Mouse (Mus musculus) heart, postnatal 4 days (tissue): ENCODE results near the gene Klhl22. TPM values are rescaled to one million over a fixed set of nuclear protein-coding genes. Genes with fewer than 3 reads are reported as not detected.

Experiments
- DNase-seq: peaks from one replicate; pipeline ENCODE4 v3.0.0; 2021
- total RNA-seq, 2 experiments: library from RNA; stranded (reverse); gene quantifications; 2 replicates each; pipeline ENCODE4 v1.2.3; 2021

The Klhl22 gene
- total RNA-seq, 2 experiments from 2014 or later = 24.6 to 25.1 TPM

GRCm38 (mm10) chr16:17833681-17834399, 74.4 kb downstream of the Klhl22 start:
- no peak for DNase-seq

DNA sequence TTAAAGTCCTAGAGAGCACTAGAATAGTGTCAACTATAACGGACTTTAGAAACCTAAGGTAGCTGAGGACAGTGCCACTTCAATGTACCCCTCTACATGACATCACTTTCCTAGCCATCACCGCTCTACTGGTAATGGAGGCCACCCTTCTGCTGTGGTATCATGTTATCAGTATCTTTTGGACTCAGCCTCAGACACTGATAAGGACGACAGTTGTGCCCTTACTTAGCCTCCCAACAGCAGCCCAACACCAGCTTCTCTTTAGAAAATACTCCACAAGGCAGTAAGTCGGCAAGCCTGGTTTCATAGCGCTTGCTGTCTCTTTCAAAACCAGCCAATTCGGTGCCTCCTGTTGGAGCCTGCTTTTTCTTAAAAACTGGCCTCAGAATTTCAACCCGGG, 75.1 kb downstream of the Klhl22 start:
- no peak for DNase-seq

DNA sequence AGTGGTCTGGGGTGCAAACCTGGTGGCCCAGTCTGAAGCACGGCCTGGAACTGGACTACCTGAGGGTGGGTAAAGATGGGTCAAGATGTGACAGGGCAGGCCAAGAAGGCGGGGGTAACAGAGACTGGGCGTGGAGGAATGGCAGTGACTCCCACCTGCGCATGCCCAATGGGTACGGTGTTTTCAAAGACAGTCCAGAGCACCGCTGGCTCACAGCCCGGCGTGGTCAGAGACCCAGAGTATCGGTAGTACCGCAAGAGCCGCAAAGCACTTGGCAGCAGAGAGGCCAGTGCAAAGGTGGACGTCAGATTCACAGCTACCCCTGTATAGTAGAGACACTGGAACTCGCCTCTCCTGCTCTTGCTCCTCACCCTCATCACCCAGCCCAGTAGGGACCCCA, 76.1 kb downstream of the Klhl22 start:
- no peak for DNase-seq

DNA sequence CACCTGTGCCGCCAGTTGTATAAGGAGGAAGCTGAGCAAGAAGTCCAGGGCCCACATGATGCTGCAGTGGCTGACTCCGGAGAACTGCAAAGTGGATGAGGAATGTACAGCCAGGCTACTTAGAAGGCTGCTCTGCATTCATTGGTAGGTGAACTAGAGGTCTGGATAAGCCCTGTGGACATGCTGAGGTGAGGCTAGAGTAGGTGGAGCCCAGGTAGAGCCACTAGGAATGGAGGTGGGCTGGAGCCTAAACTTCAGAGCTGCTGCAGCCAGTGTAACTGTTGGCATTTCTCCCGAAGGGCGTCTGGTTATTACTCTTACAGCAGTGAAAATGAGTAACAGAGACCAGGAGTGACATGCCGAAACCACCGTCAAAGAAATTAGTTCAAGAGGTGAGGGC, 78.6 kb downstream of the Klhl22 start, which contains the start of gene Car15:
Gene Car15 (minus strand): TSS at position 314 of the 400 bp plus-strand sequence.
- DNase-seq = no peak

DNA sequence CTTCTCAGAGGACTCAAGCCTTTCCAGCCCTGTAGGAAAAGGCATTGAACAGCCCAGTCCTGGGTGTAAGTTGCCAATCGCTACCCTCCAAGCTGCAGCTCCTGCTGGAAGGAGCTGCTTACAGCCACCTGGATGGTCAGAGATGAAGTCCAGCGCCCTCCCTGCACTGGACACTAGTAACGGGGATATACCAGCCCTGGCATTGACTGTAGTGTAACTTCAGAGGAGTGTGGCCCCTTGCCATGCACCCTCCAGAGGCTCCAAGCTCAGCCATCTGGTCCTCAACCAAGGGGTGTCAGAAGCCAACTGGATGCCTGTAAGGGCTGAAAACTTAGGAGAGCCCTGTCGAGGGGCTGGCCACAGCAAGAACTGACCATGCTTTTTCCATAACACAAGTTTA, 80.6 kb downstream of the Klhl22 start:
- no peak for DNase-seq

DNA sequence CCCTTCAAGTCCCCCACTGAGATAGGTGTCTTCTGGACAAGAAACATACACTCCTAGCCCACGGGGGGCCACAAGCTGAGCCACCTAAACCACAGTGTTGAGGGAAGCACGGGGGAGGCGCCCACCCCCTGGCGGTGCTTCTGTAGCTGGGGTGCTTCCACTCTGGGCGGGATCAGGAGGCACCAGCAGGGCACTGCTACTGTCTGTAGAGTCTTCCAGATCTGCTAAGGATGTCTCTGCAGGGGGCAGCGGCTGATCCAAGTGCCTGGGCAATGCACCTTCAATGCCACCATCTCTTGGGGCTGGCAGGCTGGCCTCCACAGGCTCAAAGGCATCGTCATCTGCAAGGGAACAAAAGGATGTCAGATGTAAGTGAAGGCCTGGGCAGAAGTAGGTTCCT, 83.0 kb downstream of the Klhl22 start:
- no peak for DNase-seq

Other genes starting within 250 kb of the Klhl22 start
- gene Thap7, start 228.5 kb upstream of the Klhl22 start, total RNA-seq = 10 to 100 TPM; 17.5 to 20.9 TPM
- not detected for gene Lrrc74b, start 198.4 kb upstream of the Klhl22 start, total RNA-seq
- under 1 TPM; 0.27 to 0.36 TPM for gene P2rx6, start 197.7 kb upstream of the Klhl22 start, total RNA-seq
- 1 to 10 TPM; 3.8 to 4.1 TPM for gene Slc7a4, start 176.4 kb upstream of the Klhl22 start, total RNA-seq
- gene Smpd4, start 140.3 kb upstream of the Klhl22 start, total RNA-seq = 10 to 100 TPM; 30.9 to 35.4 TPM
- 1 to 10 TPM; 2.0 to 2.1 TPM for gene Ccdc74a, start 113.1 kb upstream of the Klhl22 start, total RNA-seq
- gene Med15, start 26.7 kb upstream of the Klhl22 start, total RNA-seq = 10 to 100 TPM; 40.4 to 44.4 TPM
- 10 to 100 TPM; 16.6 to 17.7 TPM for gene Scarf2, start 37.7 kb downstream of the Klhl22 start, total RNA-seq
- gene B830017H08Rik, start 73.5 kb downstream of the Klhl22 start, total RNA-seq = not detected
- 1 to 10 TPM; 1.4 to 1.6 TPM for gene Car15, start 78.7 kb downstream of the Klhl22 start, total RNA-seq
- gene Gm20518, start 132.1 kb downstream of the Klhl22 start, total RNA-seq = not detected
- under 1 TPM; 0.07 to 0.09 TPM for gene Tssk1, start 134.6 kb downstream of the Klhl22 start, total RNA-seq
- 10 to 100 TPM; 53.5 to 54.8 TPM for gene Dgcr2, start 138.9 kb downstream of the Klhl22 start, total RNA-seq
- not detected for gene Tssk2, start 139.0 kb downstream of the Klhl22 start, total RNA-seq
- 10 to 100 TPM; 18.3 to 18.8 TPM for gene Ess2, start 151.7 kb downstream of the Klhl22 start, total RNA-seq
- gene Gsc2, start 155.4 kb downstream of the Klhl22 start, total RNA-seq = not detected
- gene Slc25a1, start 168.6 kb downstream of the Klhl22 start, total RNA-seq = 10 to 100 TPM; 14.3 to 16.3 TPM
- gene Vpreb2, start 220.8 kb downstream of the Klhl22 start, total RNA-seq = not detected